Mouse (Mus musculus): ENCODE results near the gene Fcho1.
"Not testable (repeated sequence)": the region's sequence is repeated elsewhere in the genome, so short reads cannot be mapped to it uniquely, and the experiment has no call there.

Gene Fcho1

DNA sequence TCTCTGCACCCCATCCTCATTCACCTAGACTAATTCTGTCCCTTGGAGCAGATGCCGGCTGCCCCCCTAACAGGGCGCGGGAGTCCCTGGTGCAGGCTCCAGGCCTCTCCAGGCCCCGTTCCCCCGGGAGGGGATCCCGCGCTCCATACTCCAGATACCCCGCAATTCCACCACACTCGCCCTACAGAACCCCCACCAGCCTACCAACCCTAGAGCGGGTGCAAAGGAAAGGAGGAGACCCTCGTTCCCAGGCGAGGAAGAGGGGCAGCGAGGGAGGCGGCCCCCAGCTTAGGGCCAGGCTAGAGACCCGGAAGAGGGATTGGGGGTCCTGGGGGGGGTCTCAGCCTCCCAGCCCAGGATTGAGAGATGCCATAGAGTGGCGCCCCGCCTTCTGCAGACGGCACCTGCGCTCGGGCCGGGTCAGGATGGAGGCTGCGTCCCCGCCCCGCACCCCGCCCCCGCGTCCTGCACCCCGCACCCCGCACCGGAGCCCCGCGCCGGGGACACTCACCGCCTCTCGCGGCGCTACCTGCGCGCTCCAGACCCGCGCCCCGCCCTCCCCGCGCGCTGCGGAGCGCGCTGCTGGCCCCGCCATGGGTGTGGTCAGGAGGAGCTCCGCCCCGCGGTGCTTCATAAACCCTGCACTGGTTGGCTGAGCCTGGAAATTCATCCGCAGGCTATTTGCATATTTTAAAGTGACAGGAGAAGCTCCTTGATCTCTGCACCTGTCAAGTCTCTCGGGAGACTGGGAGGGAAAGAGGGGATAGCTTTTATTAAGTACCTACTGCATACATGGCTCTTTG is at the start of gene Fcho1:
Fcho1 (minus strand) TSS at position 595 of the 803 bp plus-strand sequence.
- peak; percentile 84 for DNase-seq

DNA sequence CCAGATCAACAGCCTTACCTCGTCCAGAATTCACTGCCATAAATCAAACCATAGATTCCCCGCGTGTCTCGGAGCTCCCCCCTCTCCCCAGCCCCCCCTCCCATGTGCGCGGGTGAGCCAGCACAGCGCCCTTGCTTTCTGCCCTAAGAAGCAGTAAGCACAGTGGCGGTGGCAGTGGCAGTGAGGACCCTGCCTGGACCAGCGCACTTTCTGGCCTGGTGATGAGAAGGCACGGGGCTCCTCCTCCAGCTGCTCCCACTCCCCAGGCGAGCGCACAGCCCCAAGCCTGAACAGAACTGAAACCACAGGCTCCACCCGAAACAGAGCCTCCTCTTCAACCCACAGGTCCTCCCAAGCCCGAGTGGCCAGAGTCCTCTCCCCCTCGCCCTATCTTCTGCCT is 45.8 kb upstream of the Fcho1 start:
- DNase-seq = no peak

DNA sequence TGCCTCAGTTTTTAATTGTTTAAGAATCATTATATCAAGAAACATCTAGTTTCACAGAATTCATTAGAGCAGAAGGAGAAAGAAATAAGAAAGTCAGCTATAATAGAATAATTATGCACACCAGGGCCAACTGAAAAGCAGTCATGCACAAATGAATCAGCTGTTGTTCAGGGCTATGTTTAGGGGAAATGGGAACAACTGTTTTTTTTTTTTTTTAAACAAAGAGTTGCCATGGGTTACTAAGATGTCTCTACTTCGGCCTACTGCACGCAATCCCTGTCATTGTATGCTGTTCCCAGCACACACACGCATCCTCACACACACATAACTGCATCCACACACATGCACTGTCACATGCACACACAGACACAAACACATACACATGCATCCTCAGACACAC is 33.3 kb upstream of the Fcho1 start:
- no peak for DNase-seq

DNA sequence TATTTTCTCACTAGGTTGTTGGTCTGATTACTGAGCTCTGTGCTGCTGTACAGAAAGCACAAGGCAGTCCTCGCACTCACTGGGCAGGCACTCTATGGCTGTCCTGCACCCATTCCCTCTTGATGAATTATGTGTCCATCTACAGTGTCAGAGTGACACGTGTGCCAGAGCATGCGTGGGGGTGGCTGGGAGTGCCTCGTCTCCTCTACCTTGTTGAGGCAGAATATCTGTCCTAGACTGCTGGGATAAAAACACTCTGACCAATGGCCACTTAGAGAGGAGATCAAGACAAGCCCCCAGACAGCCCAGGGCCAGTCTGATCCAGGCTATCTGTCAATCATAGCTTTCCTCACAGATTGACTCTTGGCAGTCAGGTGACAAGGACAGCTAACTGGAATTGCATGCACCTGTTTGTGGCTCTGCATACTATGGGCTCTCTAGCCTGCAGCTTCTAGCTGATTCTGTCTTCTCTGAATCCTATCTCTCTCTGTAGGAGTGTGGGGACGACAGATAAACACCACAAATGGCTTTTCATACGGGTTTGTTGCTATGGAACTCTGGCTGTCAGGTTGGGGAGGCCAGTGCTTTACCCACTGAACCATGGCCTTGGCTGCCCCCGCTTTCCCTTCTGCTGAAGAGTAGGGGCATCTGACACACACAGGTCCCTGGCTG is 27.5 kb upstream of the Fcho1 start:
- not testable (repeated sequence) for DNase-seq

DNA sequence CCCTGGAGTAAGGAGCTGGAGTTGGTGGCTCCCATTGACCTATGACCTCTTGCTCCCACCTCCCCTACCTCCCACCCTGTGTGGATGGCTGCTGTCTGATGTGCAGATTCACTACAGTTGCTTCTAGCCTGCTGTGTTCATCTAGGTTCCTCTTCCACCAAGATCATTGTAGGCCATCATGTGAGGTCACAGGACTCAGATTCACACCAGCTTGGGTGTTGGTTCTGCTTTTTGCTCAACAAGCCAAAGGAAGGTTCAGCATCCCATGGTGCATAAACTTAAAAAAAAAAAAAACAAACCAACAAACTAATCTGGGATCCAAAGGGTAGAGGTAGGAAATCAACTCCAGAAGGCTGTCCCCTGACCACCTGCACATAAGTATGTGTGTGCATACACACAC is 26.7 kb upstream of the Fcho1 start:
- not testable (repeated sequence) for DNase-seq

DNA sequence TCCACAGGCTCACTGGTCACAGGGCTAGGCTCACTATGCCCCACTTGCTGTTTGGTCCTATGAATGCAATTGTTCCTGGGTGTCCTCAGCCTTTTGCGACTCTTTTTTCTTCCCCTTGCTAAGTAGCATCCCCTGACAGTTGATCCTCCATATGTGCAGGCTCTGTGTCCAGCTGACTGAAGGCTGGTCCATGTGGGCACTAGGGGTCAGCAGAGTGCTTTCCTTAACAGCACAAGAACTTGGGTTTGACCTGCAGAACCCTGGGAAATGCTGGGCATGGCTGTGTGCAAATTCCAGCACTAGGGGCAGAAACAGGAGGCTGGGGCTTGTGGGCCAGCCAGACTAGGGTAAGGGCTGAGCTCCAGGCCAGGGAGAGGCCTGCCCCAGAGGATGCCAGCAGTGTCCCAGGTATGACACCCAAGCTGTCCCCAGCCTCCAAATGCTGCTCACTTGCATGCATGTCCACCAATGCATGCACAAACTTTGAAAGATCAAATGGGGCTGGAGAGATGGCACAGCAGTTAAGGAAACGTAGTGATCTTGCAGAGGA is 25.9 kb upstream of the Fcho1 start:
- peak in 1 of 2 experiments; percentile 43 for DNase-seq

DNA sequence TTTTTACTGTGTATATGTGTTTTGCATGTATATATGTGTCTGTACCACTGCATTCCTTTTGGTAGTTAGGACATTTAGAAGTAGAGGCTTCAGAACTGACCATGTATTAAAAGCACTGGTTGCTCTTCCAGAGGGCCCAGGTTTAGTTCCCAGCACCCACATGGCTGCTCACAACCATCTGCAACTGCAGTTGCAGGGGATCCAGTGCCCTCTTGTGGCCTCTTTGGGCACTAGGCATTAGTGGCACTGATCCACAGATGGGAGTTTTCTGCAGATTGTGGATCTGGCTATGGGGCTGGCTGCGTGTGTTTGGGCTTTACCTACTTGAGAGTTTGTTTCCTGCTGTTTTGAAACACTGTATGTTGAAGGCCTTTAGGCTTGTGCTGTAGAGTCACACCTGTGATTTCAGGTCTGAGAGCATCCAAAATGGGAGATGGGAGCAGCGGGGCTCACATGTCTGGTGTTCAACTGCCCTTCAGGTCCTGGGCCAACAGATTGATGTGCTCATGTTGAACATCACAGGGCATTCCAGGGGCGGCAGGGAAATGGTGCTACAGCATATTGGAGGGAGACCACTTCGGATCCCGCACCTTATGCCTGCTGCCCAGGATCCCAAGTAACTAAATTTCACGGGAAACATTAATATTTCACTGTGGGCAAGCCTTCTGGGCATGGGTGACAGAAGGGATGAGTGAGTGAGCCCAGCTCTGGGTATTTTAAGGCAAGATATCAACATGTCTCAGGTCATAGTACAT is 24.0 kb upstream of the Fcho1 start:
- DNase-seq = not testable (repeated sequence)

DNA sequence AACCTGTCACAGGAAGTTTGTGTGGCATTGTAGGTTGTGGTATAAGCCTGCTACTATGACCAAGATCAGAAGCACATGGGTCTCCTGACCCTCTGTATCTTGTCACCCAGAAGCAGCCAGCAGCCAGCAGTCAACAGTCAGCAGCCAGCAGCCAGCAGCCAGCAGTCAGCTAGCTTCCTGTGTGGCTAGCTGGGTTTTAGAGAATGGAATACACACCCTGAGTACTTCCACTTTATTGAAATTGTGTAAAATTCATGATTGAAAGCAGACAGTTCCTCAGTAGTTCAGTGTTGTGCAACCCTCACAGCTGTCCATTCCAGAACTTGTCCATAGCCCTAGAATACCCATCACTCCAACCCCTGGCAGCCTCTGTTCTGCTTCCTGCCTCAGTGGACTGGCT is 21.6 kb upstream of the Fcho1 start:
- DNase-seq = not testable (repeated sequence)

DNA sequence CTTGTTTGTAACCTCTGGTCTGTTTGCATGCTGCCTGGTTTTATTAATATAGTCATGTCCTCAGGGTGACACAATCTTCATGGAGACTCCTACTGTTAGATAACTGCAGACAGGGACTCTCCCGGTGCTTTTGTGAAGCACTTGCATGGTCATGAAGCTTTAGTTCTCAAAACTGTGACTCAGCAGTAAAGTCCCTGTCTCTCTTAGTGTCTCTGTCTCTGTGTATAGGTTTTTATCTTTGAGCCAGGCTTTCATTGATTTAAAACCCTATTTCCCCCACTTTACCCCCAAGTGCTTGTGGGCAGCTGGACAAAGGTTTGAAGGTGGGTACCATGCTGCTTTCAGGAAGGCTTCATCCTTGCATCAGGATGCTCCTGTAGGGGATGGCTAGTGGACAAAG is 19.8 kb upstream of the Fcho1 start:
- DNase-seq = no peak

DNA sequence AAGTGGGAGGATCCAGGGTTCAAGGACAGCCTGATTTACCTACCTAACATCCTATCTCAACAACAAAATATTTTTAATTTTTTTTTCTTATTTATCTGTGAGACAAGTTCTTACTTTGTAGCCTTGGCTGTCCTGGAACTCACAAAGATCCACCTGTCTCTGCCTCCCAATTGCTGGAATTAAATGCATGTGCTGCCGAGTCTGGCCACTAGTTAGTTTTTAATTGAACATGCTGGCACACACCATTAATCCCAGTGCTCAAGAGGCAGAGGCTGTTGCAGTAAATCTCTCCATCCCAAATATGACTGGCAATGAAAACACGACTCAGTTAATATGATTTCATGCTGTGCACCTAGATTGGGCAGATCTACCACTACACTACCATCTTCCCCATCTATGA is 17.3 kb upstream of the Fcho1 start:
- DNase-seq = no peak

DNA sequence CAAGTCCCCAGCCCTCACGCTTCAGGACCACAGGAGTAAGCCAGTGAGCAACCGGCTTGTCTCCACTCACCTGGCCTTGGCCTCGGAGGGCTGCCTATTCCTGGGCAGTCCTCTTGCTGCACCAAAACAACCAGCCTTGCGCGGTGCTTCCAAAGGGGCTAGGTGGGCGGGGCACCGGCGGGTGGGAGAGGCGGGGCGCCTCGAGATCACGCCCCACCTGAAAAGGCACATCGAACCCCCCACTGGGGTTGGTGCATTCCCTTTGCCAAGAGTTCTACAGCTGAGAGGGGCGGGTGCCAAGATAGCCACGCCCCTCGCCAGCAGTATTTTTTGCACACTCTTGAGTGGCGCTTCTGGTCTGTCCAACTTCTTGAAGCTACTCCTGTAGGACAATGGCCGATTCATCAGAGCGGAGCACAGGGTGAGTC is 16.2 kb upstream of the Fcho1 start:
- DNase-seq = peak; percentile 32 to 71

DNA sequence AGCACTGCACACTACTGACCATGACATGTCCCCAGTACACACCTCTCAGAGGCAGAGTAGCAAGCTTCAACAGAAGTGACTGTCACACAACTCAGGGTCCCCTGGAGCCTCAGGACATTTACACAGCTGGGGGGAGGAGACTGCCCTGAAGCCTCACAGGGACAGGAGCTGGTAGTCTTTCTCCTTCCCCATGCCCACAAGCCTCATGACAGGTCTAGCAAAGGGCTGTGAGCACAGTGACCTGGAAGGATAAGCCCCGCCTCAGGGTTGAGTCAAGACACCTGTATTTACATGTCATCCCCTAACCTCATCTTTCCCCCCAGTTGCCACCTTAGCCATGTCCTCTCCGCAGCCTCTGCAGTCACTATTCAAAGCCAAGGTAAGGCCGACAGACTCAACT is 15.7 kb upstream of the Fcho1 start:
- no peak for DNase-seq

DNA sequence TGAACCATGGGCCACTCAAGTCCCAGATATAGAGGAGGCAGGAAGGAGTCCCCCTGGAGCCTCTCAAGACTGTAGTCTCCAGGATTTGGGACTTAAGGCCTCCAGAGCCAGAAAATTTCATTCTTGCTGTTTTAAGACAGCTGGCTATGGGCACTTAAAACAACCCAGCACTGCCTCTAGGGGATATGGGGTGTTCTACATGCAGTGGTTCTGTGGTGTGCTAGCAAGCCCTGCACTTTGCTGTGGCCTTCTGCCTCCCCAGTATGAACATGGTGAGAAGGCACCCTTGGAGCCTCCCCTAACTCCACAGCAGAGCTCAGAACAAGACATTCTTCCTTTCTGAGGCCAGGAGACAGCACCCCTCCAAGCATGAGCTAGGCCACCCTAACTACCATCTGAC is 12.8 kb upstream of the Fcho1 start:
- not testable (repeated sequence) for DNase-seq

DNA sequence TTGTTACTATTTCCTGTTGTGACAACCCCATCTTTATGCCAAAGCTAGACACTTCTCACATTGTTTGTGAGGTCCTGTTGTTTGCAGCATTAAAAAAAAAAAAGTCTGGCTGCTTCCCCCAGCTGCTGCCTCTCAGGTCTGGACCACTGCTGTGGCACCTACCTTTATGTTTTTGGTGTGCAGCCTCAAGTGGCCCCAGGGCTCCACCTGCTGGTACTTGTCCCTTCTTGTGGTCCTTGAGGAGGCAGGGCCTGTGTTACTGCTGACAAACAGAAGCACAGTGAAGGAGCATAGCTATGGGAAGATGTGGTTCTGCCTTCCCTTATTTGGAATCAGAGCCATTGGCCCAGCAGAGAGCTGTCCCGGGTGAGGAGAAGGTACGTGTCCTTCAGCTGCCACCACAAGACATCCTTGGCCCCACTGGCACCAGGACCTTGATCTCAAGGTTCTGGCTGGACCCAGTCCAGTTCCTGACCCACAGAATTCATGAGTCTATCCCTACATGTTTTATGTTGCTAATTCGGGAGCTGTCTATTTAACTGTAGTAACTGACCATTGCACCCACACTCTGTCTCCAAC is 6.2 kb upstream of the Fcho1 start:
- DNase-seq = peak; percentile 53 to 63

DNA sequence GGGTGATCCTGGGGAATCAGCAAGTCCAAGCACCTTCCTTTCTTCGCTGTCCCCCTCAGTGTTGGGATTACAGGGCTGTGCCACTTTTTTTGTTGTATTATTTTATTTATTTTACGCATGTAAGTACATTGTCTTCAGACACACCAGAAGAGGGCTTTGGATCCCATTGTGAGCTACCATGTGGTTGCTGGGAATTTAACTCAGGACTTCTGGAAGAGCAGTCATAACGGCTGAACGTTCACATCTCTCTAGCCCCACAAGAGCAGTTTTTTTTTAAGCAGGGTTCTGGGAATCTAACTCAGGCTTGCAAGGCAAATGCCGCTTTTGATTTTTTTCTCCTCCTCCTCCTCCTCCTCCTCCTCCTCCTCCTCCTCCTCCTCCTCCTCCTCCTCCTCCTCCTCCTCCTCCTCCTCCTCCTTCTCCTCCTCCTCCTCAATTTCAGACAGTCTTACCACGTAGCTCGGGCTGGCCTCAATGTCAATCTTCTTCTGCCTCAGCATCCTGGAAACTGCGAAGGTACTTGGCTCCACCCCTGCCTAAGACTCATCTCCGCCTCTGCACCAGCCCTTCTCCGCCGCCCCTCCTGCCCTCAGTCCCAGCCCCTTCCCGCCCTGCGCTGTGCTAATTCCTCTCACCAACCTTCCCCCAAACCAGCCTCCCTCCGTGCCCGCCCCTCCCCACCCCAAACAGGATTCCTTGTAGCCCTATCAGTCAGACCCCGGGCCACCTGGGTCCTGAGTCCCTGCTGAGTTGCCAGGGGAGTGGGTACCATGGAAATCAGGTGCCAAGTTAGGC is 3.5 kb upstream of the Fcho1 start:
- no peak for DNase-seq

DNA sequence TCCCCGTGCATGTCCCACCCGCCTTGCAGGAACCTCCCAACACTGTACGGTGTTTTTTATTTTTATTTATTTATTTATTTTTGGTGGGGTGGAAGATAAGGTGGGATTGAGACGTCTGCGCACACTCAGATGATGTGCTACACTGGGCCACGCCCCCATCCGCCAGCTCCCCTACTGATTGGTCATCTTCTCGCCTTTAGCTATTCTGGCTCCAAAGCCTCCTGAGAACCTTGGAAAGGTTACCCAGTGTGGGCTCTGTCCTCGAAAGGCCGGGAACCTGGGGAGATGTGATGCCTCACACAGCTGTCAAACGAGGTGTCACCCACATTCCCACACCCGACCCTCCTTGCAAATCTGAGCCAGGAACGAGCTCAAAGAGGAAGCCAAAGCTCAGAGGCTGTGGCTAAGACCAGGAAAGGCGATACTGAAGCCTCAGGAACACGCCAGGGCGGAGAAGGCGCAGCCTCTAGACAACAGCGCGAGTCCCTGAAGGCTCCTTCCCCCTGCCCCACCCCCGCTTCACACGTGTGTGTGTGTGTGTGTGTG is 2.8 kb upstream of the Fcho1 start:
- DNase-seq = no peak

DNA sequence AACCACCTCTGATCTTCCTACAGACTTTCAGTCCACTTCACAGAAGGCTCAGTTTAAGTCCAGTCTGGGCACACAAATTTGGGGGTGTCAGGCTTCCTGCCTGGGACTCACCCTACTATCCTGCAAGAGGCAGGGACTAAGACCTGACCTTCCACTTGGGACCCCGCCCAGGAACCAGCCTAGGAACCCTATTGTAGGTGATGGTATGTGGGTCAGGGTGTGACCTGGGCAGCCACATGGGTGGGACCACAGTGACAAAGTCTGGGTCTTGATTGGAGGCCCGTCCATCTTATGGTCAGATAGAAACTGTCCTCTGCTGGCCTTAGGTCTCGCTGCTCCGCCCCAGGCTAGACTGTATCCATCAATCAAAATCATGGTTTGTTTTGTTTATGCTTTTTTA is 1.1 kb downstream of the Fcho1 start:
- DNase-seq = no peak

DNA sequence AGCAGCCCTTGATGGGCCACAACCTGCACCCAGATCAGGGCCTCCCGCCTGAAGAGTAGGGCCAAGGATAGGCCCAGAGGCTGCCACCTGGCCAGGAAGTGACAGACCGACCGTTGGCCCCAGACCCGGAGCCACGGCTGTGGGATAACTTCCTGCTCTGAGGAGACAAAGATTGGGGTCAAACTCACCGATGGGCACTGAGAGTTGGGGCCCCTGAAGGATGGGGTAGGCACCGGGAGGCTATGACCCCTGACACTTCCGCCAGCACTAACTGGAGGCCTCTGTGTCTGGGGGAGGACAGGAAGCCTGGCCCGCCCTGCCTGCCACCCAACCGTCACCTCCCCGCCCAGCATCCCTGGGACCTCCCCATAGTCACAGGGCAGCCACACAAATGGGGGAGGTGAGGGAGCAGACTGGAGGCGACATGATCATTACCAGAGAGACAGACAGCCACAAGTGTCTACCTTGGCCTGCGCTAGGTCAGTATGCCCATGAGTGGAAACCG is 2.4 kb downstream of the Fcho1 start:
- peak; percentile 50 to 57 for DNase-seq

DNA sequence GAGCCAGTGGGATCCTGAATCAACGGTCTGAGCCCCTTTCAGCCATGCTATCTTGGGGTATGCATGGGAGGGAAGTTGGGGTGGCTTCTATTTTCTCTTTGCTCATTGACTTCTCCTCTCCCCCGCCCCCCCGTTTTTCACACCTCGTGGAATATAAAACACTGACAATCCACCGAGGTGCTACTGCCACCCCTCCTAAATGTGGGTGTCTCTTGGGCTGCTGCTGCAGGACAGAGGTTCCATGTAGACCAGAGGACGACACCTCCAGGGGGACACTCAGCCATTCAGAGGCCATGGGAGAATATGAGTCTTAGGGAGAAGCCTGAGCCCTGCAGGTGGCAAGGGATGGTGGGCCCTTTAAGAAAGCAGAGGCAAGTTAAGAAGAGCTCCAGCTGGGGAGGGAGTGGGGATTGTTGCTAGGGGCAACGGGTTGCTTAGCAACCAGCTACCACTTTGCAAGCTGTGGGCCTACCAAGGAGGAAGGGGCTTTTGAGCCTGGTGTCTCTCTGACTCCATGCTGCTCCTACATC is 5.5 kb downstream of the Fcho1 start:
- DNase-seq = no peak

DNA sequence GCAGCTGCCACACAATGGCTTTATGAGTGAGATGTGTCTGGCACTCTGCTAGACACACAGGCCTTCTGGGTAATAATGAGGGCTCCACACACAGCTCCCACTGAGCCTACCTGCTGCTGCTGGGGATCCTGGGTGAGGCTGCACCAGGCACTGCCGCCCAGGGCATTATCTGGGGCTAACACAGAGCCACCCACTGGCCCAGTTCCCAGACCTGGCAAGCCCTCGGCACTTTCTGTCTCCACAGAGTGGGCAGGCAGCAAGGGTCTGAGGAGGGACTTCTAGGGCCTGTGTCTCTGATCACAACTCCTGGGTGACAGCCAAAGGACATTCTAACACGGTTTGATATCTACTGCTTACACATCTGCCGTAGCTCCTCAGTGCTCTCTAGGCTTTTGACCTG is 6.3 kb downstream of the Fcho1 start:
- no peak for DNase-seq

DNA sequence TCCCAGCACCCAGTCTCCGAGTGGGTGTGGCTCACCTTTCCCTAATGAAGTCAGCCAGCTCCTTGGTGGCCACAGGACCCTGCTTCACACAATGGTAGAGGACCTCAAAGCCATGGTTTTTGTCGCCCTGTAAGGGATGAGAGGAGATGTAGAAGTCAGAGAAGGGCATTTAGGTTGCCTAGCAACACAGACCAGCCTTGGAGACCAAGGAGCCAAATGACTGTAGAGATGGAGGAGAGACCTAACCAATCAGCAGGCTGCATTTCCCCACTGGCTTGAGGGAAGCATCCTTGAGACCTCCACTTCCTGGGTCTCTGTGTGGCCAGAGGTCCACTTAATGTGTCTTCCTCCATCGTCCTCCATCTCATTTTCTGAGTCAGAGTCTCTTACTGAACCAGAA is 7.3 kb downstream of the Fcho1 start:
- no peak for DNase-seq
